Mouse (Mus musculus) 3134 (cell line): ENCODE measurements around the gene Nbr1.
A peak's percentile ranks its signal among the peaks of the same experiment; 100 is the strongest.

Experiments used
- DNase-seq: peaks from one replicate; pipeline ENCODE4 v3.0.0-alpha.2; 2011; ENCODE audit warnings: low spot score; ENCODE audit not compliant: insufficient read length; ENCODE audit errors: extremely low read depth

Gene Nbr1

GRCm38 (mm10) chr11:101551751-101552475 is at the start of gene Nbr1, which contains the start of gene Brca1:
Gene Nbr1, plus strand, starts transcription at chr11:101552149.
Gene Brca1, minus strand, starts transcription at chr11:101551955.
- peak; percentile 97 for DNase-seq

- DNase-seq = no peak
Measured at GRCm38 (mm10) chr11:101506269-101506780, 45.6 kb upstream of the Nbr1 start.

- no peak for DNase-seq
Measured at GRCm38 (mm10) chr11:101507090-101507489, 44.9 kb upstream of the Nbr1 start.

DNA sequence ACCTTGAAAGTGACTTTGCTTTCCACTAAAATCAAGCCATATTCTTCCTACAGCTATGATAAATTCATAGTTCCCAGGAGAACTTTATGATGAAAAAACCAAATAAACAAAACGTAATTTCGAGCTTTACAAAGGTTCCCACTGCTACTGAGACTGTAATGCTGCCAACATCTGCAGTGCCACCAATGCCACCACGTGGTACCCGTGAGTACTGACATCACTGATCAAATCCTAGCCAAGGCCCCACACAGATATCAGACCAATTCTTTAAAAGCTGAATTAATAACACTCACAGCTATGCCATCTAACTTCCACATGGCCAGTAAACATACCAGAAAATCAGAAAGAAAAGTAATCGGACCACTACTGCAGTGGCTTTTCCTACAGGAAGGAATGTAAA is 33.0 kb upstream of the Nbr1 start:
- no peak for DNase-seq

DNA sequence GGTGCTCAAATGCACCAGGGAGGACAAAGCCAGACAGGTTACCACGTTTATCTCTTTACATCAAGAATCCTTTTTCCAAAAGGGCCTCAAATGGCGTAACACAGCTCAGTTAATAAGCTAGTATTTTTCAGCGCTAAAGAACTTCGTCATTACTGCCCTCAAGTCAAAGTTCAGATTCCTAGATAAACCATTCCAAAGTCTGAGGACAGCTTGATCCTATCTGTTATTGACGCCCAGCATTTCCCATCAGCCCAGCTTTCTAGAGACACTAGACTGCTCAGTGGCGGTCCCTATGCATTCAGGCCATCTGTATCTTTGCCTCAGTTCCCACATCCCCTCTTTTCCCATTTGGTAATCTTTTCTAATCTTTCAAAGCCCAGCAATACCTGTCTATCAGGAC is 32.6 kb upstream of the Nbr1 start:
- DNase-seq = no peak

- DNase-seq = no peak
Measured at GRCm38 (mm10) chr11:101524446-101524845, 27.5 kb upstream of the Nbr1 start.

DNA sequence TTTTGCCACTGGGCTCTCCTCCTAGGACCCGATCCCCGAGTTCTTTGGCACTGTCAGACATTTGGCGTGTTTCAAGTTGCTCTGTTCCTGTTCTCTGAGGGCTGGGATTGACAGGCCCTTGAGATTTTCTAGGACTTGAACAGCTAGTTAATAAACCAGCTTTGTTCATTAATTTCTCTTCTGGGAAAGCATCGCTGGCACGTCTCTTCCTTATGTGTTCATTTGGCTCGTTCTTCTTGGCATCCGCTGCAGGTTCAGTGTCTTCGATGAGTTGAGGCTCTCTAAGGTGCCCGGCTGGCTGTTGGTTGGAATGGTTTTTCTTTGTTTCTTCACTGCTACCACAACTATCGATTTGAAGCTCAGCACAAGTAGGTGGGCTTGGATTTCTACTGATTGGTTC is 26.9 kb upstream of the Nbr1 start:
- DNase-seq = no peak

DNA sequence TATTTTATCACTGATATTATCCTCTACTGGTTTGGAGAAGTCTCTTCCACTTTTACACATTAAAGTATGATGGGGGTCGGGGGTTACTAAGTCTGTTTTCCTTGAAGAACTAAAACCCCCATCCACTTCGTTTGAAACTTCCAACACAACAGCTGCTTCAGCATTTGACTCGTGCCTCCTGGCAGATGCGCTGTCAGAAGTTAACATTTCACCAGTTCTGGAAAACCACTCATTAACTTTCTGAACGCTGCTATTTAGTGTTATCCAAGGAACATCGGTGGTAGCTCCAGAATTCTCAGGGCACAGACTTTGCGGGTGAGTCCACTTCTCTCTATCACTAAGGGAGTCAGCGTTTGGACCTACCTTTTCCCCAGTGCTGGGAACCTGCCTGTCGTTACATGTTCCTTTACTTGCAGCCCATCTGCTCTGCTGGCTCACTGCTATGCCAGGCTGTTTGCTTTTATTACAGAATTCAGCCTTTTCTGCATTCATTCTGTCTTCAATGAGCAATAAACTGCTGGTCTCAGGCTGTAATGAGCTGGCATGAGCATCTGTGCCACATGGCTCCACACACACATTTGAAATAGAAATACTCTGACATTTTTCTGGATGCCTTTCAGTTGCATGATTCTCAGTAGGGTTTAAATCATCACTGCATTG is 25.9 kb upstream of the Nbr1 start:
- DNase-seq = no peak

DNA sequence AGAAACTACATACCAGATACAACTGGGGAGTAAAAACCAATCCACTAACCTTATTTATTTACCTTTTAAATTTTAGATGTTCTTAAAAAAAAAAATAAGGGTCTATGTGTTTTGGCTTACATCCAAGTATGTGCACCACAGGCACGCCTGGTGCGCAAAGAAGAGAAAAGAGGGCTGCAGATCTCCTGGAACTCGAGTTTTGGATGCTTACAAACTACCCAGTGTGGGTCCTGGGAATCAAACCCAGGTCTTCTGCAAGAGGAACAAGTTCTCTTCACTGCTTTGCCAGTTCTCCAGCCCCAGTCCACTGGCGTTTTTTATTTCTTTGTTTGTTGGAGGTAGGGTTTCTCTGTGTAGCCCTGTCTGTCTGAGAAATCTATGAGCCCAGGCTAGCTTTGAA is 25.3 kb upstream of the Nbr1 start:
- DNase-seq = no peak

DNA sequence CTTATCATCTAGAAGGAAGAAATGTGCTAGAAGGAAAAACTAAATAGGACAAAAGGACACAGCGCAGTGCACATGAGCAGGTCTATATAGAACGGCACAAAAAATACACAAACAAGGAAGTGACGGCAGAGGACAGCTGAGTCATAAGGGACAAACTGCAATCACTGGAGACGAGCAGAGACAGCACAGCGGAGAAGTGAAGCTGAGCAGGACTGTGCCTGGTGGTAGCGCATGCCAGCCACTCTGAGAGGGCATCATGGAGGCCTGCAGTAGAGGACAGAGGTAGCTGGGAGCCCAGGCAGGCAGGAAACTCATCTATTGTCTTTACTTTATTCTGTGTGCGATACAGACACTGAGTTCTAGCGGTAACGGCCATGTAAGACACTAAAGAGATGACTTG is 8.4 kb upstream of the Nbr1 start:
- DNase-seq = no peak

DNA sequence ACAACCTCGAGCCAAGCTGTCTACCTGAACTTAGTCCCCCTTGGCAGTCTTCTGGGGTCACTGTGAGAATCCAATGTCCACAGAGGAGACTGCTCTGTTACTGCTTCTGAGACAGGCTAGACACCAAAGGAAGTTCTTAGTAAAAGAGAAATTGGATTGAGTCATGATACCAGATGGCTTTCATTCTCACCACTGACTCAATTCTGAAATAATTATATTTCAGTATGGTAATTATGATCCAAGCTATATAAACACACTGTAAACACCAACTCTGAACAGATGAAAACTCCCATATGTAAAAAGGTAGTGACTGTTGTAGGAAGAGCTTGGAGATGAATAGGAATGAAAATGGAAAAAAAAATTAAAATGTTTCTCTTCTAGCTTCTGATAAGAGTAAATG is 7.8 kb upstream of the Nbr1 start:
- no peak for DNase-seq

DNA sequence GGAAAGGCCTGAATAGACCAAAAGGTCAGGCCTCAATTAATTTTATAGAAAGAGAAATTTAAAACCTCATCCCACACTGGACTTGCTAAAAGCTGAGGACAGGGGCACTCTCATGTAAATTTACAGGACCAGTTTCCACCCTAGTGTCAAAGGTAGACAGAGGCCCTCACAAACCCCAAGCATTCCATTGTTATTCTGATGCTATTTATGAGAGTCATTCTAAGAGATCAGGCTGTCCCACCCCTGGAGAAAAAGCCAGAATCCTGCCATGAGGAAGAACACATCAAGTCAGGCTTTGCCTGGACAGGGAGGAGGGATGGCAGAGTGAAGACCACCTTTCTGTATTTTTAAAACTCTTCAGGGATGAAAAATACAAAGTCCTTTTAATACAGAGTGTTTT is 3.4 kb upstream of the Nbr1 start:
- DNase-seq = no peak

- DNase-seq = peak; percentile 93
Measured at GRCm38 (mm10) chr11:101552476-101553300, 739 bp downstream of the Nbr1 start.

DNA sequence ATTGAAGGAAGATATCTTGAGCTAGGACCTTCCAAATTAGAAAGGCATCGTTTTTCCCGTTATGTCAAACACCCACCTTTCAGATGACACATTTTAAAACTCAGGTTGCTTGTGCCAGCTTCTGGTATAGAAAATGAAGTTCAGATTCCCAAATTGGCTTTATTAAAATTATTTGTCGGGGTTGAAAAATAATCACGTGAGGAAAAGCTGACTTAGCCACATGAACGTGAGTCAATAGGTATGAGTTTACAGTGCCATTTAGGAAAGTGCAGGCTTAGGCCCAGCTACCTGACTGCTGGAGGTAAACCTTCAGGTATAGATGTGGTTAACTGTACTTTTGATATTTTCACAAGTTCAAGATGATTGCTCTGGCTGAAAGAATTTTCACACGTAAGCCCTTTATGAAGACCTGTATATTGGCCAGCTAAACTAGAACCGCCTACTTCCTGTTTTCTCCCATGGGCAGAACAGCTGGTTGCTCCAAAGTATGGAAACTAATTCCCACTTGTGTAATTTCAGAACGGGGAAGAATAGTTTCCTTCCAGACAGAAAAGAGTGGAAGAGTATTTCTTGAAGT is 1.5 kb downstream of the Nbr1 start:
- DNase-seq = no peak

GRCm38 (mm10) chr11:101556541-101556940 is 4.6 kb downstream of the Nbr1 start:
- no peak for DNase-seq

- no peak for DNase-seq
Measured at GRCm38 (mm10) chr11:101556954-101557353, 5.0 kb downstream of the Nbr1 start.

- DNase-seq = peak; percentile 67
Measured at GRCm38 (mm10) chr11:101562391-101562790, 10.4 kb downstream of the Nbr1 start.

- no peak for DNase-seq
Measured at GRCm38 (mm10) chr11:101568421-101568820, 16.5 kb downstream of the Nbr1 start.

DNA sequence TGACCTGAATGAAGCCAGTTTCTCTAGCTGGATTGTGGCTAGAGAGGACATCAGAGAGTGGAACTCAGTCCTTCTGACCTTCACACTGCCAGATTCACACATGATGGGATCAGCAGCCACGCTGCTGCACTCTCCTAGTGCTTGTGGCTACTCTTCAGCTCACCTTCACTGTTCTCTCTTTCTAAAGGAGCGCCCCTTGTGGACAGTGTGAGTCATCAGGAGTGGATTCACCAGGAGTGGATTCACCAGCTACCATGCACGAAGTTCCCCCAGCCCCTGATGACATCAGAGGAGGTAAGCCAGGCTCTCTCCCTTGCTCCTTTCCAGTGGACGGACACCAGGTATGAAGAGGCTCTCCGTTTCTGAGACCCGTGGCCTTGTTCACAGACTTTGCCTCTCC is 24.2 kb downstream of the Nbr1 start:
- no peak for DNase-seq

GRCm38 (mm10) chr11:101581081-101581764 is 29.3 kb downstream of the Nbr1 start:
- DNase-seq = no peak
